Mouse (Mus musculus) yolk sac, embryonic 10.5 days (tissue): ENCODE data around the gene Grin3b.

ENCODE experiments used
- DNase-seq: peaks from one replicate; pipeline ENCODE4 v3.0.0-alpha.2; 2017; ENCODE audit warnings: low spot score

Grin3b gene

DNA sequence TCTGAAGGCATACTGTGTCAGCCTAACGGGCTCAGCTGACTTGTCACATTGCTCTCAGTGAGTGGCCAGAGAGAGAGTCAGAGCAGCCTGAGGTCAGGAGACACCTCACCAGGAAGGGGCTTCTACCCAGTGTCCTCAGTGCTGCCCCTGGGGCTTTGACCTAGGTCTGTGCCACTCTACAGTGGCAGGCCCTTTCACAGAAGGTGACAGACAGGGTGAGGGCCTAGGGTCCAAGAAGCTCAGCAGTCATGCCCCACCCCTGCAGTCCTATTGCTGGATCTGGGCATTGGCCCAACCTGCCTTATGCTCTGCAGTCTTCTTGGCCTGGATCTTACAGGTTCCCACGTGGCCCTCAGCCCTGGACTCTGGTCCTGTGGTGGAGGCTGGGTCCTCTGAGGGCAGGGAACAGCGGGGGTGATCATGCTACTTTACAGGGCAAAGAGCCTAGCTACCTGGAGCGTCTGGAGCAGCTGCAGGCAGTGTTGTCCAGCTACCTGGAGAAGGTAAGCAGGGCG is 3.6 kb upstream of the Grin3b start:
- DNase-seq = no peak

GRCm38 (mm10) chr10:79968181-79968580 is 2.3 kb upstream of the Grin3b start:
- no peak for DNase-seq

GRCm38 (mm10) chr10:79969124-79969568 is 1.4 kb upstream of the Grin3b start:
- DNase-seq = no peak

- DNase-seq = no peak
Measured at GRCm38 (mm10) chr10:79971183-79971497, 625 bp downstream of the Grin3b start.

- DNase-seq = no peak
Measured at GRCm38 (mm10) chr10:79972831-79973230, 2.3 kb downstream of the Grin3b start.

GRCm38 (mm10) chr10:79974087-79974486 is 3.6 kb downstream of the Grin3b start:
- no peak for DNase-seq

GRCm38 (mm10) chr10:79974668-79975067 is 4.2 kb downstream of the Grin3b start:
- no peak for DNase-seq

DNA sequence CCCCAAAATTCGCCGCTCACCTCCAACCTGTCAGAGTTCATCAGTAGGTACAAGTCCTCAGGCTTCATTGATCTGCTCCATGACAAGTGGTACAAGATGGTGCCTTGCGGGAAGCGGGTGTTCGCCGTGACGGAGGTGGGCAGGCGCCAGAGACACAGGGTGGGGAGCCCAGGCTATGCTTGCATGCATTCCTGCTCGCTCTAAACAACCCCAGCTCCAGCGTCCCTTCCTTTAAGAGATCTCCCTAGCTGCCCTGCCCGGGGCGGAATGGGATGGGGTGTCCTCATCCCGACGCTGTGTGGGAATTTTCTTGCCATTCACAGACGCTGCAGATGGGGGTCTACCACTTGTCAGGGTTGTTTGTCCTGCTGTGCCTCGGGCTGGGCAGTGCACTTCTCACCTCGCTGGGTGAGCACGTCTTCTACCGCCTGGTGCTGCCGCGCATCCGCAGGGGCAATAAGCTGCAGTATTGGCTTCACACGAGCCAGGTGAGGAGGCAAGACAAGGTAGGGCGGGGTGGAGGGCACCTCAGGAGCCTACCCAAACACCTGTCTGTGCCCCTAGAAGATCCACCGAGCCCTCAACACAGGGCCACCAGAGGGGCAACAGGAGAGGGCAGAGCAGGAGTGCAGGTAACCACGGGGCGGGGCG is 5.7 kb downstream of the Grin3b start:
- no peak for DNase-seq

- no peak for DNase-seq
Measured at GRCm38 (mm10) chr10:79976722-79977107, 6.2 kb downstream of the Grin3b start.

GRCm38 (mm10) chr10:79977324-79977723 is 6.8 kb downstream of the Grin3b start:
- no peak for DNase-seq

GRCm38 (mm10) chr10:79978061-79978460 is 7.5 kb downstream of the Grin3b start:
- DNase-seq = no peak

- DNase-seq = no peak
Measured at GRCm38 (mm10) chr10:79979401-79980155, 9.1 kb downstream of the Grin3b start.

DNA sequence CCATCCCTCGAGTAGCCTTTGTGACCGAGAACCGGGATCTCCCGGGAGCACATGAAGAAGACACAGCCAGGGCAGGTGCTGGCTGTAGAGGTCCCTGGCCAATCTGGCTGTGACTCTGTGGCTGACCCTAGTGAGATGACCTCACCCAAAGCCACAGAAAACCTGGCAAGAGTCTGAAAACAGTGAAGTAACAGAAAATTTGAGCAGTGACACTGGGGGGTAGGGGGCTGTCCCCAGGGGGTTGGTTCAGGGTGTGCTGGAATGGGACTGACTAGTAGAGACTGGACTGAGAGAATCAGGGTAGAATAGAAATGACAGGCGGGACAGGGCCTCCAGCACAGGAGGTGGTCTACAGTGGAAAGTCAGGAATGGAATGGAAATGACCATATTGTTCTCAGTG is 12.7 kb downstream of the Grin3b start:
- no peak for DNase-seq

DNA sequence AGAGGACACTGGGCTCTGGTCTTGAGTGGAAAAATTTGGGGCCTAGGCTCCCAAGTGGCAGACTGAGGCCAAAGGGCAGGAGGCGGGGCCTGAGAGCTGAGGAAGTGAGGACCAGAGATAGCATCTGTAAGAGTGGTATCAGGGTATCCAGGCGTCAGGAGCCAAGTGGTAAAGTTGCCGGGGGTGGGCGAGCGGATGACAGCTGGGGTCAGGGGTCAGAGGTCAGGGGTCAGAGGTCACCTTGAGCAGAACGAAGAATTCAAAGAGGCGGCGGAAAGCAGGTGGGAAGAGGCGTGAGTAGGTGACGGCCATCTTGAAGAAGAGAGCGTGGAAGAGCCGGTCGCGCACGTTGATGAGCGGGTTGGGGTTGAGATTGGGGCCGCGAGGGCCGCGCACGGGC is 13.2 kb downstream of the Grin3b start:
- DNase-seq = peak; percentile 82

DNA sequence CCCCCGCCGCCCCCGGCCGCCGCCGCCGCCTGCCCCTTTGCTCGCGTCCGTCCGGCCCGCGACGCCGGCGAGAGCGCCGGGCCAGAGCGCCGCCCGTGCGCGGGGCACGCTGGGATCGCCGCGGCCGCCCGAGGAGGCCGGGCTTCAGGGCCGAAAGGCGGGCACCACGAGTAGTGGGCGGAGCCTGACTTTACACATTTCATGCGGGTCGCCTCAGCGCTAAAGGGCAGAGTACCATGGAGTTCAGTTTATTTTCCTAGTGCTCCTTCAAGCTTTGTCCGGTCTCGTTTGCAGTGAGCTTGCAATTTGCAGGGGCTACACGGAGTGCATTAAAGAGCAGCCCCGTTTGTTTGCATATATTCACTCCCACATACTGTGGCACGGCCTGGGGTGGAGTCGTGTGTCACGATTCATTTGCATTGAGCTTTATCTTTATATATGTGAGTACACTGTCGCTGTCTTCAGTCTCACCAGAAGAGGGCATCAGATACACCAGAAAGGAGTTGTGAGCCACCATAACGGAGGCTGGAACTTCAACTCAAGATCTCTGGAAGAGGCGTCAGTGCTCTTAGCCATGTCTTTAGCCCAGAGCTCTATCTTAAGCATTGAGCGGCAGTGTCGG is 13.8 kb downstream of the Grin3b start, which contains the start of gene Tmem259:
Gene Tmem259 (minus strand): TSS at position 136 of the 622 bp plus-strand sequence.
- DNase-seq = peak; percentile 93

DNA sequence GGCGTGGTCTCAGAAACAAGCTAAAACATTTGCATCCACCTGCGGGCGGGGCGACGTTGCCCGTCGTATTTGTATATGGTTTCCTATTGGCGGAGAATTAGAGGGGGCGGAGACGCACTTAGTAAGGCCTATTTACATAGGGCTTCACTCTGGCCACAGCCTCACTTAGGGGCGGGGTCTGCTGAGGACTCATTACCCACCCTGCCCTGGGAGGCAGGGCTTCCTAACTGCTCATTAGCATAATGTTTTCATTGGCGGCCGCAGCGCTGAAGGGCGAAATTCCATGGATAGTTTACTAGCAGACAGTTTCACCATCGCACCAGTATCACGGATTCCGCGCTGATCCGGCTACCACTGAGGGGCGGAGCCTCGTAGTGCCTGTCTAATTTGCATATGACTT is 14.4 kb downstream of the Grin3b start:
- DNase-seq = peak; percentile 98

DNA sequence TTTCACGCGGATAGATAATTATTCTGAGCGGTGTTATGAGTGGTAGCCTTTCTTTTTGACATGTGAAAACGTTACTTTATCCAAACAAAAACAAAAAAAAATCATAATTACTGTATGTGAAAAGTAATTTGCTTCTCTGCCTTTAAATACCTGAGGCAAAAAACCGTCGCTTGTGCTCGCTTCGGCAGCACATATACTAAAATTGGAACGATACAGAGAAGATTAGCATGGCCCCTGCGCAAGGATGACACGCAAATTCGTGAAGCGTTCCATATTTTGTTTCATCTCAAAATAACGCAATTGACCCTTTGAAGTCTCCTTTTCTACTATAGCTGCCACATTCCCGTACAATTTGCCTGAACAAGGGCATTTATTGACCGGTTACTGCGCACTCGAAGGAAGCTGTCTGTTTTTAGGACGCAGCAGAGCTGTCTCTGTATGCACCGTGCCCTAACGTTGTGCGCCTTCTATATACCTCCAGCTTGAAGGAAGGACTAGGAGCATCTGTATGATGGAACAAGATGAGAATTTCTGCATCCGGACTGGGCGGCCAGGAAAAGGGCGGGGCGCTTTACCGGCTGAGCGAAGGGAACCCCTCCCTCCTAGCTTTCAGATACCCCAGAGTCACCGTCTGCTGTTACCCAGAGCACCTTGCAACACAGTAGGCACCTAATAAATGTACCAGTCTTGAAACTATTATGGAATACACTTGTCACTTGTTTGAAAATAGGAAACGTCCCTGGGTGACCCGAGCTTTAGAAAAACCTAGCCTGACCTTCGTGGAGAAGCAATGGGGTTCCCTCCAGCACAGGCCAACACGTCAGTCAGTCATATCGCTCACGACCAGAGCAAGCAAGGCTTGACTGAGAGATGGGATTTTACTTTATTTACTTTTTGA is 15.1 kb downstream of the Grin3b start:
- DNase-seq = peak; percentile 72

DNA sequence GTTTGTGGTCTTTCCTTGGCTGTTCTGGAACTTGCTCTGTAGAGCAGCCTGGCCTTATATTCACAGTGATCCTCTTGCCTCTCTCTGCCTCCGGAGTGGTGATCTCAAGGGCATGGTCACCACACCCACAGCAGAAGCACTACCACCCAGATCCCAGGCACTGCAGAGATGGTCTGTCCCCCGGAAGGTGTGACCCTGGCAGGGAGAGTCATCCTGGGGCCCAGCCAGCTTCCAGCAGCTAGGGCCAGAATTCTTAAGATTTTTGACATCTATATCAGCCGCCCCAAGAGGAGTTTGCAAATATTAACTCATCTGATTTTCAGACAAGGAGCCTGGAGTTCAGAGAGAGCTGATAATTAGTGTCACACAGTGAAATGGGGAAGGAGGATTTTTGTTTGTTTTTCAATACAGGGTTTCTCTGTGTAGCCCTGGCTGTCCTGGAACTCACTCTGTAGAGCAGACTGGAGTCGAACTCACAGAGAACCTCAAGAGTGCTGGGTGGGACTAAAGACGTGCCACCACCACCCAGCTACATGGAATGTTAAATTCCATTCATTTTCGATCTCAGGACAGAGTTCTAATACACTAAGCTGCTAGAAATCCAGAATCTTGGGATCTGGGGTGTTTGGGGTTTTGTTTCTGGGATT is 15.8 kb downstream of the Grin3b start:
- no peak for DNase-seq

DNA sequence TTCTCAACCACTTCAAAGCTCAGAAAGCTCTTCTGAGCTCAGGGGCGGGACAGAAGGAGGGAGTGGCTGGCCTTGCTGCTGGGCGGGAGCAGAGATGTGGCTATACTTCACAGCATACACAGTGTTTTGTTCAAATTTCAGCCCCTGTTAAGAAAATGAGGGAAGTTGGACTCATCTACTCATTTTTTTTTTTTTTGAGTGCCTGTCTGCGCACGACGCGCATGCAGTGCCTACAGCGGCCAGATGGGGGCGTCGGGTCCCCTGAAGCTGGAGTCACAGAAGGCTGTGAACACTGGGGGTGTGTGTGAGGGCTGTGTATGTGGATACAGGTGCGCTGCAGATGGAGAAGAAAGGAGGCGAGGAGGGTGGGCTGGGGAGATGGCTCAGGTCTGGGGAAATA is 16.4 kb downstream of the Grin3b start:
- peak; percentile 73 for DNase-seq

DNA sequence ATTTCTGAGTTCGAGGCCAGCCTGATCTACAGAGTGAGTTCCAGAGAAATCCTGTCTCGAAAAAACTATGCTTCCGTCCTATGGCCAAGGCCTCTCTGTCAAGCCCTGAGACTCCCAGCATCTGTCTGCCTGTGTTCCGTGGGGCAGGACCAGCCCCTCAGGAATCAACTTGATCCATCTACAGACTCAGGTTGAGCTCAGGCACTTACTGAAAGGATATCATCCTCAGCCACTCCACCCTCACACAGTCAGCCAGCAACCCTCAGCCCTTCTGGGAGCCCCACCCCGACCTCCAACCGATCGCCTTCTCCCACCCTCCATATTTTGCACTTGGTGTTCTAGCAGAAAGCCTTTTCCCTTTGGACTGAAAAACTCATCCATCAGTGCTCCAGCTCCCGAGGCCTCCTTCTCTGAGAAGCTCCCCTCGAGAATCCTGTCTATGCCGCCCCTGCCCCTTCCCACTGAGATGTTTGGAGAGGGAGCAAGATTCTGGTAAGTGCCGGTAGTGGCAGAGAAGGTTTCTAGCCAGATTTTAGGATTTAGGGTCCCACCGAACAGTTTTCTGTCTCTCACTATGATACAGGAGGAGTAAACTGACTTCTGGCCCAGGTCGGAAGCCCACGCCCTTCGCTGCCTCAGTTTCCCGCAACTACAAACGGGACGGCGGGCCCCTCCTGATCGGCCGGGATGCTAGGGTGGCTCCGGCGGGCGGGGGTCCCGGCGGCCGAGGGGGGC is 17.4 kb downstream of the Grin3b start:
- no peak for DNase-seq
